Mouse (Mus musculus): Measurements from ENCODE around the gene Orm3. TPM values are rescaled to one million over a fixed set of nuclear protein-coding genes. Genes with fewer than 3 reads are reported as not detected.

Orm3 gene
- polyA plus RNA-seq, 1 experiment from 2014 or later = not detected

- no peaks in the 10 kb centered on the region for H3K27me3 ChIP-seq
- ATAC-seq (ENCODE audit: insufficient number of reproducible peaks, insufficient read depth, low FRiP score, low TSS enrichment) = no peak
- peaks cover 94% of the 10 kb centered on the region for H3K36me3 ChIP-seq
- no peaks in the 10 kb centered on the region for H3K4me1 ChIP-seq
- no peak overlapping the region for H3K4me3 ChIP-seq
- no peak overlapping the region for H3K4me2 ChIP-seq (replicated peaks)
- WGBS = 83% methylated on average over 12 of the region's 12 CpGs
- no peaks in the 10 kb centered on the region for H3K9me3 ChIP-seq
- no peak overlapping the region for H3K27ac ChIP-seq
- H3K9ac ChIP-seq = no peak overlapping the region
Observed at GRCm38 (mm10) chr4:63374331-63374730, 18.4 kb downstream of the Orm3 start.

- 72% methylated on average over 1 of the region's 1 CpGs for WGBS
Observed at GRCm38 (mm10) chr4:63375367-63375766, 19.4 kb downstream of the Orm3 start.

GRCm38 (mm10) chr4:63377483-63377882 is 21.5 kb downstream of the Orm3 start:
- no peak overlapping the region for H3K27ac ChIP-seq
- no peaks in the 10 kb centered on the region for H3K27me3 ChIP-seq
- no peak overlapping the region for H3K4me3 ChIP-seq
- WGBS = 71% methylated on average over 7 of the region's 7 CpGs
- no peaks in the 10 kb centered on the region for H3K4me1 ChIP-seq
- peaks cover 97% of the 10 kb centered on the region for H3K36me3 ChIP-seq
- no peak overlapping the region for H3K4me2 ChIP-seq (replicated peaks)
- H3K9ac ChIP-seq = no peak overlapping the region
- no peak for ATAC-seq (ENCODE audit: insufficient number of reproducible peaks, insufficient read depth, low FRiP score, low TSS enrichment)
- H3K9me3 ChIP-seq = no peaks in the 10 kb centered on the region

More at GRCm38 (mm10) chr4:63375367-63375766, 19.4 kb downstream of the Orm3 start:
- H3K4me3 ChIP-seq = no peak overlapping the region
- no peak overlapping the region for H3K4me2 ChIP-seq (replicated peaks)
- no peak for ATAC-seq (ENCODE audit: insufficient number of reproducible peaks, insufficient read depth, low FRiP score, low TSS enrichment)
- no peak overlapping the region for H3K9ac ChIP-seq
- no peaks in the 10 kb centered on the region for H3K27me3 ChIP-seq
- H3K9me3 ChIP-seq = no peaks in the 10 kb centered on the region
- no peaks in the 10 kb centered on the region for H3K4me1 ChIP-seq
- no peak overlapping the region for H3K27ac ChIP-seq
- peaks cover 93% of the 10 kb centered on the region for H3K36me3 ChIP-seq

GRCm38 (mm10) chr4:63382676-63383369 is 26.9 kb downstream of the Orm3 start:
- H3K27me3 ChIP-seq = no peaks in the 10 kb centered on the region
- H3K9ac ChIP-seq = no peak overlapping the region
- no peak overlapping the region for H3K4me3 ChIP-seq
- 94% methylated on average over 4 of the region's 4 CpGs for WGBS
- peaks cover 84% of the 10 kb centered on the region for H3K36me3 ChIP-seq
- no peak overlapping the region for H3K4me2 ChIP-seq (replicated peaks)
- no peaks in the 10 kb centered on the region for H3K4me1 ChIP-seq
- H3K9me3 ChIP-seq = no peaks in the 10 kb centered on the region
- no peak for ATAC-seq (ENCODE audit: insufficient number of reproducible peaks, insufficient read depth, low FRiP score, low TSS enrichment)
- no peak overlapping the region for H3K27ac ChIP-seq

- H3K4me2 ChIP-seq (replicated peaks) = no peak overlapping the region
- no peak overlapping the region for H3K27ac ChIP-seq
- no peak overlapping the region for H3K4me3 ChIP-seq
- no peak for ATAC-seq (ENCODE audit: insufficient number of reproducible peaks, insufficient read depth, low FRiP score, low TSS enrichment)
- H3K4me1 ChIP-seq = no peaks in the 10 kb centered on the region
- H3K9me3 ChIP-seq = no peaks in the 10 kb centered on the region
- peaks cover 77% of the 10 kb centered on the region for H3K36me3 ChIP-seq
- H3K27me3 ChIP-seq = no peaks in the 10 kb centered on the region
- WGBS = 90% methylated on average over 12 of the region's 12 CpGs
- no peak overlapping the region for H3K9ac ChIP-seq
Observed at GRCm38 (mm10) chr4:63383474-63383873, 27.5 kb downstream of the Orm3 start.

- no peak for ATAC-seq (ENCODE audit: insufficient number of reproducible peaks, insufficient read depth, low FRiP score, low TSS enrichment)
- H3K27ac ChIP-seq = no peak overlapping the region
- H3K9me3 ChIP-seq = no peaks in the 10 kb centered on the region
- WGBS = 91% methylated on average over 4 of the region's 4 CpGs
- H3K27me3 ChIP-seq = no peaks in the 10 kb centered on the region
- H3K4me2 ChIP-seq (replicated peaks) = no peak overlapping the region
- no peak overlapping the region for H3K9ac ChIP-seq
- no peak overlapping the region for H3K4me3 ChIP-seq
- H3K4me1 ChIP-seq = 0 out of 2 replicates have a peak, but pooled peaks cover 4% of the 10 kb centered on the region
- H3K36me3 ChIP-seq = peaks cover 69% of the 10 kb centered on the region
Observed at GRCm38 (mm10) chr4:63384262-63384661, 28.3 kb downstream of the Orm3 start.

GRCm38 (mm10) chr4:63385253-63385652 is 29.3 kb downstream of the Orm3 start:
- Histone ChIP-seq H3K9ac (no peak overlapping the region), H3K36me3 (peaks cover 63% of the 10 kb centered on the region), H3K27ac (no peak overlapping the region), H3K27me3 (no peaks in the 10 kb centered on the region), H3K4me1 (0 out of 2 replicates have a peak, but pooled peaks cover 6% of the 10 kb centered on the region), H3K4me2 (replicated peaks) (no peak overlapping the region), H3K9me3 (no peaks in the 10 kb centered on the region), H3K4me3 (no peak overlapping the region)
- ATAC-seq (ENCODE audit: insufficient number of reproducible peaks, insufficient read depth, low FRiP score, low TSS enrichment) = no peak
- 88% methylated on average over 3 of the region's 3 CpGs for WGBS

GRCm38 (mm10) chr4:63385784-63386183 is 29.8 kb downstream of the Orm3 start:
- no peak overlapping the region for H3K4me2 ChIP-seq (replicated peaks)
- no peak overlapping the region for H3K4me3 ChIP-seq
- no peaks in the 10 kb centered on the region for H3K9me3 ChIP-seq
- H3K4me1 ChIP-seq = 0 out of 2 replicates have a peak, but pooled peaks cover 6% of the 10 kb centered on the region
- H3K36me3 ChIP-seq = peaks cover 61% of the 10 kb centered on the region
- ATAC-seq (ENCODE audit: insufficient number of reproducible peaks, insufficient read depth, low FRiP score, low TSS enrichment) = no peak
- H3K9ac ChIP-seq = no peak overlapping the region
- 85% methylated on average over 11 of the region's 11 CpGs for WGBS
- no peaks in the 10 kb centered on the region for H3K27me3 ChIP-seq
- no peak overlapping the region for H3K27ac ChIP-seq

- H3K9me3 ChIP-seq = no peaks in the 10 kb centered on the region
- peaks cover 48% of the 10 kb centered on the region for H3K36me3 ChIP-seq
- no peak overlapping the region for H3K4me3 ChIP-seq
- no peak overlapping the region for H3K4me2 ChIP-seq (replicated peaks)
- no peak for ATAC-seq (ENCODE audit: insufficient number of reproducible peaks, insufficient read depth, low FRiP score, low TSS enrichment)
- no peak overlapping the region for H3K9ac ChIP-seq
- 82% methylated on average over 6 of the region's 6 CpGs for WGBS
- 0 out of 2 replicates have a peak, but pooled peaks cover 6% of the 10 kb centered on the region for H3K4me1 ChIP-seq
- no peaks in the 10 kb centered on the region for H3K27me3 ChIP-seq
- no peak overlapping the region for H3K27ac ChIP-seq
Observed at GRCm38 (mm10) chr4:63388029-63388428, 32.1 kb downstream of the Orm3 start.

- no peaks in the 10 kb centered on the region for H3K9me3 ChIP-seq
- H3K9ac ChIP-seq = no peak overlapping the region
- no peak overlapping the region for H3K27ac ChIP-seq
- 37% methylated on average over 7 of the region's 8 CpGs for WGBS
- H3K4me1 ChIP-seq = 0 out of 2 replicates have a peak, but pooled peaks cover 6% of the 10 kb centered on the region
- H3K4me2 ChIP-seq (replicated peaks) = no peak overlapping the region
- H3K36me3 ChIP-seq = peaks cover 45% of the 10 kb centered on the region
- H3K27me3 ChIP-seq = no peaks in the 10 kb centered on the region
- no peak for ATAC-seq (ENCODE audit: insufficient number of reproducible peaks, insufficient read depth, low FRiP score, low TSS enrichment)
- no peak overlapping the region for H3K4me3 ChIP-seq
Observed at GRCm38 (mm10) chr4:63389121-63389886, 33.3 kb downstream of the Orm3 start.

GRCm38 (mm10) chr4:63389887-63390528 is 34.0 kb downstream of the Orm3 start:
- peaks cover 48% of the 10 kb centered on the region for H3K36me3 ChIP-seq
- H3K9me3 ChIP-seq = no peaks in the 10 kb centered on the region
- no peaks in the 10 kb centered on the region for H3K27me3 ChIP-seq
- ATAC-seq (ENCODE audit: insufficient number of reproducible peaks, insufficient read depth, low FRiP score, low TSS enrichment) = no peak
- no peak overlapping the region for H3K4me3 ChIP-seq
- no peak overlapping the region for H3K27ac ChIP-seq
- 60% methylated on average over 11 of the region's 11 CpGs for WGBS
- H3K9ac ChIP-seq = no peak overlapping the region
- H3K4me2 ChIP-seq (replicated peaks) = no peak overlapping the region
- 0 out of 2 replicates have a peak, but pooled peaks cover 6% of the 10 kb centered on the region for H3K4me1 ChIP-seq

All from embryonic facial prominence, embryonic 12.5 days (tissue).